Comparison of ENCODE assay signal across 34 mouse cellular contexts in the genomic region with DNA sequence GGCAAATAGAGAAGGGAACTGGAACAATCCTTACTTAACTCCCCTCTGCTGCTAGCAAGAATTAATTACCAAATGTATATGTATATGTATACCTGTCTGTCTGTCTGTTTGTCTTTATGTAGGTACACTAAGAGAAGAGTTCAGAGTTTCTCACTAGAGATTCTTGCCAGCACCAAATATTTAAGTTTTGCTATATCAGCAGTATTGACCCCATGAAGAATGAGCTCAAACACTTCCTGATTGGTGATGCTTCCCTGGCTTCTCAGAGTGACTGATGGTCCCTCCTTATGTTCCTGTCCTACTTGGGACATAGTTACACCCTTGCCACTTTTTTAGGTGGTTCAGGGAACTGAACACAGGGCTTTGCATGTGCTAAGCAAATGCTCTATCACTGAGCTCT.
"Had no signal": no experiment of that assay in that cellular context is flagged by ENCODE, and none has a peak within 500 bp of the region (broad histone marks: within the 10 kb centered on the region; RNA-seq: fewer than 3 reads in every experiment).

No protein-coding gene starts in this region.

- H3K27me3 ChIP-seq: heart, embryonic 12.5 days; heart, embryonic 13.5 days; heart, embryonic 15.5 days; hindbrain, embryonic 12.5 days; hindbrain, embryonic 13.5 days; hindbrain, embryonic 15.5 days; intestine, embryonic 15.5 days; kidney, embryonic 15.5 days had no signal

- DNase-seq: heart, postnatal 10 days; heart, postnatal 14 days; heart, postnatal 36 days; heart, postnatal 4 days; kidney, adult 11 months; kidney, adult 18-20 months; kidney, adult 2 months; kidney, adult 8-10 months; kidney, adult 9 months; kidney, postnatal 10 days; kidney, postnatal 14 days; kidney, postnatal 25 days; kidney, postnatal 36 days; kidney, postnatal 4 days; layer of hippocampus, adult 9-11 months; layer of hippocampus, postnatal 36 days had no signal

- H3K4me2 ChIP-seq: heart, embryonic 11.5 days; heart, embryonic 12.5 days; heart, embryonic 13.5 days; heart, embryonic 15.5 days; hindbrain, embryonic 12.5 days; hindbrain, embryonic 13.5 days; hindbrain, embryonic 14.5 days; hindbrain, embryonic 15.5 days; intestine, embryonic 15.5 days; kidney, embryonic 15.5 days had no signal

- H3K4me3 ChIP-seq: heart, embryonic 12.5 days; heart, embryonic 13.5 days; heart, embryonic 15.5 days; hindbrain, embryonic 10.5 days; hindbrain, embryonic 12.5 days; hindbrain, embryonic 13.5 days; hindbrain, embryonic 15.5 days; intestine, embryonic 15.5 days; kidney, embryonic 15.5 days; layer of hippocampus, adult 2 months; left cerebral cortex, adult 2 months had no signal

- H3K9ac ChIP-seq: heart, embryonic 12.5 days; heart, embryonic 13.5 days; heart, embryonic 15.5 days; hindbrain, embryonic 12.5 days; hindbrain, embryonic 13.5 days; hindbrain, embryonic 14.5 days; hindbrain, embryonic 15.5 days; intestine, embryonic 15.5 days; kidney, embryonic 15.5 days had no signal

- H3K9me3 ChIP-seq: heart, embryonic 12.5 days; heart, embryonic 13.5 days; heart, embryonic 15.5 days; hindbrain, embryonic 12.5 days; hindbrain, embryonic 13.5 days; hindbrain, embryonic 15.5 days; intestine, embryonic 15.5 days; kidney, embryonic 15.5 days had no signal

- H3K4me1 ChIP-seq: hindbrain, embryonic 10.5 days; hindbrain, embryonic 12.5 days; hindbrain, embryonic 13.5 days; hindbrain, embryonic 15.5 days; intestine, embryonic 15.5 days; kidney, embryonic 15.5 days had no signal

- ATAC-seq: hindbrain, embryonic 16.5 days; hindbrain, postnatal 0 days; intestine, embryonic 15.5 days; intestine, embryonic 16.5 days; intestine, postnatal 0 days had no signal

- H3K27ac ChIP-seq: heart, embryonic 13.5 days; heart, embryonic 15.5 days; hindbrain, embryonic 10.5 days; hindbrain, embryonic 12.5 days; hindbrain, embryonic 13.5 days; hindbrain, embryonic 14.5 days; hindbrain, embryonic 15.5 days; hindbrain, postnatal 0 days; intestine, embryonic 15.5 days; kidney, embryonic 15.5 days; kidney, postnatal 0 days; layer of hippocampus, adult 2 months; left cerebral cortex, adult 2 months had no signal
